Mouse (Mus musculus) cerebellum, adult 2 months (tissue): ENCODE results near the gene Diras2. TPM values are rescaled to one million over a fixed set of nuclear protein-coding genes. Genes with fewer than 3 reads are reported as not detected.
"Not testable (repeated sequence)": the region's sequence is repeated elsewhere in the genome, so short reads cannot be mapped to it uniquely, and the experiment has no call there.

Source experiments
- DNase-seq, 2 experiments: peaks; one replicate each; pipeline ENCODE4 v3.0.0; 2021
- H3K27ac ChIP-seq: fragments of 200-500 bp; 2 replicates; pipeline ENCODE4 v1.5.1; 2012; ENCODE audit warnings: low read length, control low read depth, inconsistent platforms; ENCODE audit not compliant: insufficient read depth
- H3K27me3 ChIP-seq: fragments of 200-500 bp; 2 replicates; pipeline ENCODE4 v1.6.1; 2012; ENCODE audit warnings: inconsistent platforms, mild to moderate bottlenecking, low read length, moderate library complexity; ENCODE audit not compliant: control insufficient read depth, insufficient read depth
- H3K4me1 ChIP-seq: fragments of 200-500 bp; 2 replicates; pipeline ENCODE4 v1.6.1; 2011; ENCODE audit warnings: low read length; ENCODE audit not compliant: control insufficient read depth, insufficient read depth
- H3K4me3 ChIP-seq: fragments of 200-500 bp; replicated peaks from 2 replicates; pipeline ENCODE3; 2011; ENCODE audit warnings: mild to moderate bottlenecking, low read depth, low read length, control low read depth; ENCODE audit not compliant: insufficient read depth
- CTCF ChIP-seq: fragments of 200-500 bp; IDR thresholded peaks from 2 replicates; pipeline ENCODE4 v1.5.1; 2011; ENCODE audit warnings: low read depth, mild to moderate bottlenecking, control low read depth, low read length, moderate library complexity, borderline replicate concordance; ENCODE audit not compliant: insufficient read depth
- POLR2A ChIP-seq: fragments of 200-500 bp; IDR thresholded peaks from 2 replicates; pipeline ENCODE4 v1.6.1; 2011; ENCODE audit warnings: low read length, control low read depth, borderline replicate concordance; ENCODE audit not compliant: insufficient read depth
- WGBS: fragments of 180-500 bp; shearing (Covaris S2); methylation state at CpG from one replicate; pipeline ENCODE4 v1.1.7; 2018; 5-methylcytosine and 5-hydroxymethylcytosine counted together
- polyA plus RNA-seq: library from polyadenylated mRNA; depleted of rRNA; stranded (reverse); fragments of >200 nt; gene quantifications from 2 replicates; pipeline ENCODE4 v1.2.3, GENCODE M21; 2012

Diras2 gene
- polyA plus RNA-seq, 1 experiment, result 241 TPM

GRCm38 (mm10) chr13:52507460-52508293 lies 23.4 kb downstream of the Diras2 start:
- 35% methylated on average over 35 of the region's 35 CpGs for WGBS
- no peaks in the 10 kb centered on the region for H3K27me3 ChIP-seq

GRCm38 (mm10) chr13:52506822-52507221 lies 24.3 kb downstream of the Diras2 start:
- H3K4me1 ChIP-seq, result peaks cover 38% of the 10 kb centered on the region
- not testable (repeated sequence) for H3K4me3 ChIP-seq, H3K27me3 ChIP-seq
- H3K27ac ChIP-seq, result 0 out of 2 replicates have a peak overlapping the region, but pooled peaks have one; percentile 30
- peak; percentile 17 to 18 for DNase-seq
- WGBS, result 48% methylated on average over 3 of the region's 3 CpGs

More at GRCm38 (mm10) chr13:52507460-52508293, 23.4 kb downstream of the Diras2 start:
- no peak overlapping the region for H3K4me3 ChIP-seq
- peak overlapping the region; percentile 30 for H3K27ac ChIP-seq
- DNase-seq, result peak; percentile 61 to 63
- H3K4me1 ChIP-seq, result peaks cover 40% of the 10 kb centered on the region
- TF ChIP-seq POLR2A (no peak), CTCF (no peak)

- peak; percentile 63 to 68 for DNase-seq
- not testable (repeated sequence) for H3K27ac ChIP-seq, H3K4me3 ChIP-seq, H3K27me3 ChIP-seq
- H3K4me1 ChIP-seq, result peaks cover 37% of the 10 kb centered on the region
- WGBS, result 12% methylated on average over 5 of the region's 5 CpGs
These were observed 25.3 kb downstream of the Diras2 start for GRCm38 (mm10) chr13:52505683-52506285.

- no peak overlapping the region for H3K4me3 ChIP-seq
- TF ChIP-seq POLR2A (0 out of 2 replicates have a peak, but pooled peaks have one; percentile 6), CTCF (no peak)
- peak; percentile 91 to 96 for DNase-seq
- H3K4me1 ChIP-seq, result peaks cover 23% of the 10 kb centered on the region
- H3K27ac ChIP-seq, result peak overlapping the region; percentile 82
- H3K27me3 ChIP-seq, result no peaks in the 10 kb centered on the region
- 2% methylated on average over 8 of the region's 8 CpGs for WGBS
These were observed 29.4 kb downstream of the Diras2 start for GRCm38 (mm10) chr13:52501686-52502085.

GRCm38 (mm10) chr13:52497029-52497550 lies 34.0 kb downstream of the Diras2 start:
- Histone ChIP-seq H3K27me3 (no peaks in the 10 kb centered on the region), H3K27ac (no peak overlapping the region), H3K4me3 (no peak overlapping the region), H3K4me1 (peaks cover 10% of the 10 kb centered on the region)
- WGBS, result 54% methylated on average over 4 of the region's 4 CpGs
- no peak for TF ChIP-seq CTCF
- TF ChIP-seq POLR2A, result no peak
- no peak for DNase-seq

- TF ChIP-seq POLR2A (no peak), CTCF (no peak)
- Histone ChIP-seq H3K4me1 (peaks cover 9% of the 10 kb centered on the region), H3K4me3 (no peak overlapping the region), H3K27me3 (no peaks in the 10 kb centered on the region), H3K27ac (no peak overlapping the region)
- no peak for DNase-seq
- WGBS, result 70% methylated on average over 7 of the region's 7 CpGs
These were observed 42.3 kb downstream of the Diras2 start for GRCm38 (mm10) chr13:52488821-52489220.

- DNase-seq, result no peak
- no peaks in the 10 kb centered on the region for H3K27me3 ChIP-seq
- H3K4me1 ChIP-seq, result peaks cover 6% of the 10 kb centered on the region; the same call in 1 of the 2 replicates
- 89% methylated on average over 4 of the region's 4 CpGs for WGBS
- TF ChIP-seq CTCF (no peak), POLR2A (no peak)
- no peak overlapping the region for H3K4me3 ChIP-seq
- H3K27ac ChIP-seq, result no peak overlapping the region
These were observed 47.0 kb downstream of the Diras2 start for GRCm38 (mm10) chr13:52484064-52484463.

GRCm38 (mm10) chr13:52481786-52482185 lies 49.3 kb downstream of the Diras2 start:
- Histone ChIP-seq H3K27me3 (no peaks in the 10 kb centered on the region), H3K27ac (0 out of 2 replicates have a peak overlapping the region, but pooled peaks have one; percentile 26), H3K4me3 (no peak overlapping the region), H3K4me1 (peaks cover 6% of the 10 kb centered on the region; the same call in 1 of the 2 replicates)
- DNase-seq, result peak; percentile 70 to 88
- TF ChIP-seq CTCF (no peak), POLR2A (no peak)
- 20% methylated on average over 2 of the region's 2 CpGs for WGBS
